8 mouse cellular contexts compared by ENCODE assay signal in the genomic region with DNA sequence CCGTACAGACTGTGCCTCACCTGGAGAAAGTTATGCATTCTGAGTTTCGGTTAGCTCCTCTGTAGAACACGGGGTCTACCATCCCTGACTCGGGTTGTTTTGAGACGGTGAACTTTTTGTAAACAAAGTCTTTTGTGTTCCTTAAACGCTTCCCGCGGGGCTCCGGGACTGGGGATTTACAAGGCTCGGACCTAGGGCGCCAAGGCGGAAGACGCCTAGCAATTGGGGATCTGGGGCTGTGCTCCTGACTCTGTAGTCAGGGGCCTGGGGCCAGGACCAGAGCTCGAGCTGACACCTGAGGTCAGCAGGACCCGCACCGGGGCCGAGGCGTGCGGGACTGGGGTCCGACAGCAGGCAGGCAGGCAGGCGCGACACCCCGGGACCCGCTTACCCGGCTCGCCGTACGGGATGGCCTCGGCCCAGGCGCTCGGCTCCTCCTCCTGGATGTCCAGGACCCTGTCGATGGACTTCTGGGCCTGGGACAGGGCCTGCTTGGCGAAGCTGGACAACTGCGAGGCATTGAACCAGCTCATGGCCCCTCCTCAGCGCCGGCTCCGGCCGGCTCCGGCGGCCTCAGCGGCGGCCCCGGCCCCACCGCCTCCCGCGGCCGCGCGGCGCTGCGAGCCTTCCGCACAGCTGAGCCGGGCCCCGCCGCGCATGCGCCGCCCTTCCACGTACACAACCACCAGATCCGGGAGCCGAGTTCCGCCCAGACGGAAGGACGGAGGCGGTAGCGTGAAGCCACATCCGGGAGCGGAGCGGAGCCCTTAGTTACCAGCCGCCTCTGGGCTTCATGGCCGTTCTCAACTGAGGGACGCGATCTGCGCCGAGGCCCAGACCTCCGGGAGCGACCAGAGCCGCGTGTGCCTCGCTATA. TPM values are rescaled to one million over a fixed set of nuclear protein-coding genes. Genes with fewer than 3 reads are reported as not detected.
DNase-seq lines count a peak whose midpoint lies in the region; ATAC-seq lines count a peak whose summit lies in the region.

A gene (minus strand): TSS at position 632 of the 876 bp plus-strand sequence.

- H3K9ac ChIP-seq in hindbrain, embryonic 11.5 days (ENCODE audit: low read depth, low read length): peak within 1 kb of the TSS; percentile 95

- no peaks in the 10 kb centered on the region; the same call in 1 of the 2 replicates for H3K4me1 ChIP-seq in hindbrain, embryonic 11.5 days (replicated peaks; ENCODE audit: control insufficient read depth, insufficient read depth, low read length)

- peak within 1 kb of the TSS; percentile 92 for H3K27ac ChIP-seq in hindbrain, embryonic 11.5 days (ENCODE audit: low read depth, low read length)

- peak within 1 kb of the TSS; percentile 78 for H3K4me2 ChIP-seq in hindbrain, embryonic 11.5 days (replicated peaks; ENCODE audit: low read depth, low read length)

- WGBS in hindbrain, embryonic 11.5 days: under 1% methylated on average over 63 of the region's 80 CpGs

- ATAC-seq in hindbrain, embryonic 11.5 days (ENCODE audit: low FRiP score): peak; percentile 97

- no peaks in the 10 kb centered on the region for H3K27me3 ChIP-seq in hindbrain, embryonic 11.5 days (ENCODE audit: control insufficient read depth, insufficient read depth, low read length)

- peak; percentile 97 for DNase-seq in MN1 (ENCODE audit: low spot score)
- peak; percentile 94 for DNase-seq in cerebellum, adult 9-10 months
- peak; percentile 91 to 96 for DNase-seq in frontal cortex, adult 2 months (ENCODE audit: extremely low spot score in 1 of 2, low spot score in 1 of 2)
- DNase-seq in hindbrain, embryonic 11.5 days (ENCODE audit: low spot score): peak; percentile 97
- DNase-seq in layer of hippocampus, postnatal 10 days (ENCODE audit: low spot score in 2 of 2): peak; percentile 90 to 96
- peak; percentile 96 for DNase-seq in lung, postnatal 10 days
- peak; percentile 96 for DNase-seq in ovary, postnatal 36 days (ENCODE audit: low spot score)
- DNase-seq in thymus, postnatal 25 days: peak; percentile 95

- H3K4me3 ChIP-seq in hindbrain, embryonic 11.5 days (ENCODE audit: low read depth, low read length): peak within 1 kb of the TSS; percentile 85

- no peaks in the 10 kb centered on the region for H3K36me3 ChIP-seq in hindbrain, embryonic 11.5 days (ENCODE audit: control insufficient read depth, insufficient read depth, low read length)

- H3K9me3 ChIP-seq in hindbrain, embryonic 11.5 days (ENCODE audit: control insufficient read depth, low read length): no peaks in the 10 kb centered on the region

RNA-seq across cellular contexts. Expression of the gene that starts here (rescaled TPM):
- 9.3 and 11.5 TPM in 2 replicates for polyA plus RNA-seq in frontal cortex, adult 2 months (2012; rRNA removed)
- polyA plus RNA-seq in hindbrain, embryonic 11.5 days (2014; fragmentation: Nextera tagmentation; extraction: Ambion mirVana): 34.4 and 42.5 TPM in 2 replicates
- total RNA-seq in layer of hippocampus, postnatal 10 days (2021): 10 to 100 TPM; 52.0 to 56.3 TPM

Comparison
In these comparisons a context has a peak if more than half of its experiments do, and no peak if none do; other contexts are left out.
1. Peak in every context shown above with its lines: DNase-seq, ATAC-seq, H3K4me3 ChIP-seq and H3K27ac ChIP-seq.